Mouse (Mus musculus) layer of hippocampus, adult 2 months (tissue): ENCODE measurements around the gene Cyb561d2. TPM values are rescaled to one million over a fixed set of nuclear protein-coding genes. Genes with fewer than 3 reads are reported as not detected.

Experiments
- DNase-seq, 2 experiments: peaks; one replicate each; pipeline ENCODE4 v3.0.0; 2022; ENCODE audit warnings: low spot score in 2 of 2
- H3K27ac ChIP-seq: fragments of 200-600 bp; 2 replicates; pipeline ENCODE4 v1.8.1; 2022
- H3K4me3 ChIP-seq: fragments of 200-600 bp; 2 replicates; pipeline ENCODE4 v1.8.1; 2022; ENCODE audit warnings: mild to moderate bottlenecking
- CTCF ChIP-seq: fragments of 200-600 bp; conservative IDR thresholded peaks from 2 replicates; pipeline ENCODE4 v1.8.1; 2022; ENCODE audit warnings: antibody characterized with exemption, mild to moderate bottlenecking, moderate library complexity
- total RNA-seq, 2 experiments: library from RNA; stranded (reverse); gene quantifications; 2 replicates each; pipeline ENCODE4 v1.2.3; 2021

The Cyb561d2 gene
- total RNA-seq, 2 experiments from 2014 or later: 13.8 to 15.3 TPM

GRCm38 (mm10) chr9:107493511-107493910 lies 48.5 kb downstream of the Cyb561d2 start:
- no peak for DNase-seq
- H3K4me3 ChIP-seq: no peak overlapping the region
- no peak overlapping the region for H3K27ac ChIP-seq
- TF ChIP-seq CTCF: no peak

DNA sequence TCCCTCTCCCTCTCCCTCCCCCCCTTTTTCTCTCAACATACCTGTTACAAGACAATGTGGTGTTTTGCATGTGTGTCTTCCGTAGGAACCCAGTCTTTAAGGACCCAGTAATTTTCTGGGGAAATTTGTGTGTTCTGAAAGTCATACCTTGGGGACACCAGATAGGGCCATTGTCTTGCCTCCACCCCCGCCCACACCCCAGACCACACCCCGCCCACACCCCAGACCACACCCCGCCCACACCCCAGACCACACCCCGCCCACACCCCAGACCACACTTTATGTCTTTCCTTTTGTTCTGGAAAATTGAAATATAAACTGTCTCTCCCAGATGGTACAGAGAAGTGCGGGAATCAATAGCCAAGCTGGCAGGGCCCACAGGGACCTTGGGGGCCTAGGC lies 51.4 kb downstream of the Cyb561d2 start:
- no peak for TF ChIP-seq CTCF
- Histone ChIP-seq H3K27ac (no peak overlapping the region), H3K4me3 (no peak overlapping the region)
- no peak for DNase-seq

GRCm38 (mm10) chr9:107490146-107490545 lies 51.8 kb downstream of the Cyb561d2 start:
- H3K4me3 ChIP-seq: no peak overlapping the region
- no peak overlapping the region for H3K27ac ChIP-seq
- TF ChIP-seq CTCF: no peak
- no peak for DNase-seq

Other genes starting within 250 kb of the Cyb561d2 start
- gene Cish, start 246.2 kb downstream of the Cyb561d2 start, total RNA-seq: 1 to 10 TPM; 3.0 to 3.7 TPM
- gene Hemk1, start 203.8 kb downstream of the Cyb561d2 start, total RNA-seq: 10 to 100 TPM; 15.9 to 21.4 TPM
- 1 to 10 TPM; 2.5 to 2.9 TPM for gene 6430571L13Rik, start 201.6 kb downstream of the Cyb561d2 start, total RNA-seq
- 10 to 100 TPM; 18.1 to 19.3 TPM for gene Cacna2d2, start 142.6 kb downstream of the Cyb561d2 start, total RNA-seq
- 10 to 100 TPM; 35.8 to 41.0 TPM for gene Tmem115, start 8.2 kb downstream of the Cyb561d2 start, total RNA-seq
- 10 to 100 TPM; 44.2 to 45.2 TPM for gene Nprl2, start within 50 bp of the Cyb561d2 start, total RNA-seq
- gene Zmynd10, start 5.1 kb upstream of the Cyb561d2 start, total RNA-seq: 1 to 10 TPM; 4.7 to 5.7 TPM
- gene Rassf1, start 9.4 kb upstream of the Cyb561d2 start, total RNA-seq: 10 to 100 TPM; 16.2 to 17.6 TPM
- 10 to 100 TPM; 77.2 to 83.1 TPM for gene Tusc2, start 21.1 kb upstream of the Cyb561d2 start, total RNA-seq
- gene Hyal2, start 25.8 kb upstream of the Cyb561d2 start, total RNA-seq: 10 to 100 TPM; 11.5 to 16.9 TPM
- 1 to 10 TPM; 6.9 to 7.6 TPM for gene Hyal1, start 34.7 kb upstream of the Cyb561d2 start, total RNA-seq
- 10 to 100 TPM; 10.9 to 12.6 TPM for gene Naa80, start 36.7 kb upstream of the Cyb561d2 start, total RNA-seq
- 1 to 10 TPM; 2.0 to 2.1 TPM for gene Hyal3, start 38.6 kb upstream of the Cyb561d2 start, total RNA-seq
- gene Ifrd2, start 45.4 kb upstream of the Cyb561d2 start, total RNA-seq: 10 to 100 TPM; 13.7 to 15.2 TPM
- gene Sema3b, start 67.0 kb upstream of the Cyb561d2 start, total RNA-seq: 1 to 10 TPM; 1.9 to 2.2 TPM
- 100 to 1,000 TPM; 208 to 222 TPM for gene Gnai2, start 93.2 kb upstream of the Cyb561d2 start, total RNA-seq
- 10 to 100 TPM; 55.7 to 65.0 TPM for gene Slc38a3, start 127.3 kb upstream of the Cyb561d2 start, total RNA-seq
- under 1 TPM in 1 of 2 experiments, not detected in 1; 0.17 TPM for gene Gnat1, start 137.5 kb upstream of the Cyb561d2 start, total RNA-seq
- gene Sema3f, start 168.3 kb upstream of the Cyb561d2 start, total RNA-seq: 1 to 10 TPM; 2.8 to 3.5 TPM
- 100 to 1,000 TPM; 141 to 159 TPM for gene Rbm5, start 228.8 kb upstream of the Cyb561d2 start, total RNA-seq